Mouse (Mus musculus) stomach, adult 2 months (tissue): ENCODE data around the gene 3110009E18Rik. TPM values are rescaled to one million over a fixed set of nuclear protein-coding genes. Genes with fewer than 3 reads are reported as not detected.

Experiments used
- polyA plus RNA-seq: library from polyadenylated mRNA; depleted of rRNA; stranded (reverse); fragments of >200 nt; gene quantifications from 2 replicates; pipeline ENCODE4 v1.2.3, GENCODE M21; 2012; rRNA removed

The 3110009E18Rik gene
- polyA plus RNA-seq: 0.23 and 0.54 TPM in 2 replicates

GRCm38 (mm10) chr1:120120969-120121811, at the start of gene 3110009E18Rik, which contains the start of gene Dbi:
TSS of gene 3110009E18Rik (plus strand) at chr1:120121187.
TSS of gene Dbi (minus strand) at chr1:120121078.

GRCm38 (mm10) chr1:120073519-120074306, 47.3 kb upstream of the 3110009E18Rik start, which contains the start of gene Tmem37:
TSS of gene Tmem37 (minus strand) at chr1:120074074.

Other genes with a start within 250 kb of the 3110009E18Rik start
- 1.2 and 1.5 TPM in 2 replicates for gene Tmem177, start 208.0 kb upstream of the 3110009E18Rik start, polyA plus RNA-seq
- gene Cfap221, start 124.0 kb upstream of the 3110009E18Rik start, polyA plus RNA-seq: 0.02 TPM in 1 of 2 replicates, not detected in the other
- 44.2 and 45.9 TPM in 2 replicates for gene Sctr, start 114.3 kb upstream of the 3110009E18Rik start, polyA plus RNA-seq
- 4.3 and 9.4 TPM in 2 replicates for gene Tmem37, start 47.1 kb upstream of the 3110009E18Rik start, polyA plus RNA-seq
- gene Dbi, start 109 bp upstream of the 3110009E18Rik start, polyA plus RNA-seq: 307 and 324 TPM in 2 replicates
- 10.8 and 11.8 TPM in 2 replicates for gene Steap3, start 151.5 kb downstream of the 3110009E18Rik start, polyA plus RNA-seq
- gene C1ql2, start 219.4 kb downstream of the 3110009E18Rik start, polyA plus RNA-seq: 0.05 and 0.41 TPM in 2 replicates